Mouse (Mus musculus) brain, embryonic 14.5 days (tissue): ENCODE results near the gene Apba1. TPM values are rescaled to one million over a fixed set of nuclear protein-coding genes. Genes with fewer than 3 reads are reported as not detected.

Experiments used
- DNase-seq: peaks from one replicate; pipeline ENCODE4 v3.0.0-alpha.2; 2011; ENCODE audit warnings: low read depth
- CTCF ChIP-seq: fragments of 200-500 bp; IDR thresholded peaks from 2 replicates; pipeline ENCODE4 v1.5.1; 2012; ENCODE audit warnings: inconsistent platforms, mild to moderate bottlenecking, moderate library complexity, borderline replicate concordance; ENCODE audit not compliant: insufficient read depth, insufficient read length; ENCODE audit errors: extremely low read depth
- POLR2A ChIP-seq: fragments of 200-500 bp; IDR thresholded peaks from 2 replicates; pipeline ENCODE4 v1.6.1; 2012; ENCODE audit warnings: mild to moderate bottlenecking, inconsistent platforms, borderline replicate concordance; ENCODE audit not compliant: poor library complexity, insufficient read depth, insufficient read length, severe bottlenecking; ENCODE audit errors: extremely low read depth
- polyA plus RNA-seq: library from polyadenylated mRNA; depleted of rRNA; stranded (reverse); fragments of >200 nt; gene quantifications from 2 replicates; pipeline ENCODE4 v1.2.3, GENCODE M21; 2012

Apba1 gene
- polyA plus RNA-seq, 1 experiment, result 53.4 TPM

DNA sequence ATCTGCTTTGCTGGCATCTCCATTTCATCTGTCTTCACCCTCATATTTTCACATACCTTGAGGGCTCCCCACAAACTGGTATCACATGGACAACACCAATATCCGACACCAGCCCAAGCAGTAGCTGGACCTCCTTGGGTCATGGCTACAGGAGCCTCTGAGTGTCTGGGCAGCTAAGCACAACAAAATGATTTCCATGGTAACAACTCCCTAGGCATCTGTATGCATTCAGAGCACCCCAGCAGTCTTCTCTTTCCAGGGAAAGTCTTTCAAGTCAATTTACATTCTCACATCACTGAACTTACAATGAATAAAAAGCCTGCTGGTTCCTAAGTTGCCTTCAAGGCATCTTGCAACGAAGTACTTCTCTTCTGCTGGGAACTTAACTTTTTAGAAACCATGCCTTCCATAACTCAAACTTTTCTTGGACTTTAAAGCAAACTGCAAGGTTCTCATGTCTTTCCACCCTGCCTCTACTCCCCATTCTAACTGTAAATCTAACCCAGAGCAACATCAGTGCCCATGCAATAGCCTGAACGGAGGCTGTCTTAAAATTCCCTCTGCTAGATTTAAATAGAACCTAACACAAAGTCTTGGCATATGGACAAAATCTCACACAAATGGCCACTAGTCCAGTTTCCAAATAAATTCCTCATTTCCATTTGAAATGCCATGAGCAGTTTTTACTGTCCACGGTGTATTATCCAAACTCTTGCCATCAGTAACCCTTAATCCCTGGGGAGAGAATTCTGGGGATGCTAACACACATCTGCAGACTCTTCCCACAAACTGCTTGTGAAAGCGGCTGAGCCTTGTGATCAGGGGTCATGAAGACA lies 160.9 kb downstream of the Apba1 start:
- peak; percentile 75 for DNase-seq

DNA sequence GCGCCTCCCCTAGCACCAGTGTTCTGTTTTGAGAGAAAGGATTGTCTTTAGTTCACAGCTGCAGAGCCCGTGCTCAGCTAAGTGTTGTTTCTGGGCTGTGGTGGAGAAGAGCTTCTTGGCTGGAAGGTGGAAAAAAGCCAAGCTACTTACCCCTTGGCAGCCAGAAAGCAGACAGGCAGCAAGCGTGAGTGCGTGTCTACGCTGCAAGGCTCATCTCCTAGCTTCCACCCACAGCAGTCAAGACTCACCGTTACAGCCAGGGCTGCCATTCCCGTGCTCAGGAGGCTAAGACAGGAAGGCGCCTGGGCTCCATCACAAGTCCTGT lies 161.5 kb downstream of the Apba1 start:
- no peak for DNase-seq

More for the DNA sequence above, 160.9 kb downstream of the Apba1 start:
- TF ChIP-seq POLR2A (no peak), CTCF (no peak)

DNA sequence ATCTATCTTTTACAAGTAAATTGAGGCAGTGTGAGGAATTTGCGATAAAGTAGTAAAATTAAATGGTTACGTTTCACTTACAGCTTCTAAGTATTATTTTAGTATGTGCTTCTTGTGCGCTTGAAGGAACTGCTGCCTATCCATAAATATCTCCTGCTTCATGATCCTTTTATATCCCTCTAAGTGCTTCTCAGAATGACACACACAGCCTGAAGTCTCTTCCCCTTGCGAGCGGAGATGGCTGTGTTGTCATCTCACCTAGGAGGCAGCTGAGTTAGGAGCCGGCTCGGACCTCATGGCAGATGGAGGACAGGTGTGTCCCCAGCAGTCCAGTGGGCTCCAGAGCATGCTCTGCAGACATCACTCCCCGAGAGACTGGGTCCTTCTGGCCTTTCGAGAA lies 163.9 kb downstream of the Apba1 start:
- no peak for TF ChIP-seq POLR2A
- TF ChIP-seq CTCF, result no peak
- no peak for DNase-seq

More for the DNA sequence above, 161.5 kb downstream of the Apba1 start:
- TF ChIP-seq POLR2A (no peak), CTCF (no peak)

DNA sequence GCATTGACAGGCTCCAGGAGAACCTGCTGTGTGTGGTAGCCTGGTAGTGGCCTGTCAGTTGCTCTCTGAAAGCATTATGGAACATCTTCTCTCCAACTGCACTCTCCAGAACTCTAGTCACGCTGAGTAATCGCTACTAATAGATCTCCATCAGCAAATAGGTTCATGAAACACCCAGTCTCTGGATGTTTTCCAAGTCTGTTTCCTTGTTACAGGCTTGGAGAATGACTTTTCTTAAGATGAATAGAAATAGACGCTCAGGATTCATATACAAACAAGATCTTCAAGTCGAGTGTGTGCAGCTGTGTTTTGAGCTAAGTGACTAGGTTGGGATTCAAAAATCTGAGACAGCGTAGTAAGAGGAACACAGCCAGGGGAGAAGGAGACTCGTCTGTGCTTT lies 165.4 kb downstream of the Apba1 start:
- DNase-seq, result peak; percentile 37
- no peak for TF ChIP-seq POLR2A
- TF ChIP-seq CTCF, result no peak

DNA sequence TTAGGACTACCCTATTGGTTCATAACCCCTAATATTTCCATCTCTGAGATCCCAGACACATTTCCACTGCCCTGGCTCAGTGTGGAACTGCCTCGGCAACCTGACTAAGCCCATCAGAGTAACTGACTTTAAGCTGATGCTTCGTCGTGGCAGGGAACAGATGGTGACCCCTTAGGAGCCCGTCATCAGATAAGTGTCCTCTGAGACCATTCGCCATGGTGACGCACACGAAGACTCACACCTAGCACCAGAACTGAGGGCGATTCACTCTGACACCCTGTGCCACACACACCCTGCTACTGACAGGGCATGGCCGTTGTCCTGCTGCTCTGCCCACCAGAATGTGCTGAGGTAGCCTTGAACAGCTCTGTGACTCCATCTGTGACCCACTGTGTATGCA lies 166.1 kb downstream of the Apba1 start:
- no peak for TF ChIP-seq CTCF
- TF ChIP-seq POLR2A, result no peak
- no peak for DNase-seq

DNA sequence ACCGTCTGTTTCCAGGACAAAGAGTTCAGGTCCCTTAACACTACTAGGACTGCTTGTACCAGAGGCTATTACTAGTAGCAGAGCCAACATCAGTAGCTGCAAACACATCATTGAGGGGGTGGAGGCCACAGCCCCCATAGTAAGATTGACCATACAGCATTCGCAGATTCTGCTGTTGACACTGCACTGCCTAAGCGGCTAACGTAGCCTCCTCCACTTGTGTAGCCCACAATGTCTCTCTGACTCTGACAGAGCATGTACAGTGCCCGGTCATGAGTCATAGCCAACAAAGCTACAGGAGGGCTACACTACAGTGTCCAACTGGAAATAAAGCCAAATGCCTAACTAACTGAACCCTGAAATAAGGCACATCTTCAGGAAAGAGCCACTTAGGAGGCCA lies 166.9 kb downstream of the Apba1 start:
- no peak for TF ChIP-seq POLR2A
- DNase-seq, result no peak

DNA sequence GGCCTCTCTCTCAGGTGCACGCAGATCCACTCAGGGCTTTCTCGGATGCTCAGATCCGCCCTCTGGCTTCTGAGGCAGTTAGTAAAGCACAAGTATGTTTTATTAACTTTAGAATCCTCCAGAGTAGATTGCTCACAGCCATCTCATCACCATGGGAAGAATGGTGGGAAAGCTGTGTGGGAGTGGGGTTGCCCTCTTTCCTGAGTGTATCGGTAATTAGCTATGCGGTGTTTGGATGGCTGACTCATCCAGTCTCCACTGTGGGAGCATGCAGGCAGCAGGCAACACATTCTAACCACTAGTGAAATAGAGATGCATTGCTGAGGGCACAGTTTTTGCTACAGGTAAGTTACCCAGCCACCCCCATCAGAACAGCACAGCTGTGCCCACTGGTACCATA lies 172.1 kb downstream of the Apba1 start:
- DNase-seq, result no peak
- no peak for TF ChIP-seq CTCF

DNA sequence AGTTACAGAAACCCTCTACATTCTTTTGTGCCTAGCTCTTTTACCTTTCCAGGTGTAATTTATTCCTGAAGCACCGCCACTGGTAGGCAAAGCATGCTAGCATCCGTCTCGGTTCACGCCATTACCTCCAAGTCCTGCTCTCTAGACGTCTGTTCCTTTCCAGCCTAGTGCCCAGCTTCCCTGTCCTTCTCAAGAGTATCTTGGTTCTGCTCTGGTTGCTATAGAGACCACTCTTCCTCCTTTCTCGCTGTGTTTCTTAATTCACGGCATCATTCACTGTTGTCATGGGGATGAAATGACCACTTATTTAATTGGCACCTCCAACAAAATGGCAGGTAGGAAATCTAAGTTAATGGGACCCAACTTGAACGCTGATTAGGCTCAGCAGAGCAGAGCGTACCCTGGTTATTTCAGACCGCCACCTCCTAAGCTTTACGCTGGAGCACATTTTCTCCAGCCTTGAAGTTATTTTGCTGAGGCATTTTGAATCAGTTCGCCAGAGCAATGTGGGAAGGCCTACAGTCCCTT lies 182.8 kb downstream of the Apba1 start:
- TF ChIP-seq CTCF, result no peak
- TF ChIP-seq POLR2A, result no peak
- peak; percentile 74 for DNase-seq

DNA sequence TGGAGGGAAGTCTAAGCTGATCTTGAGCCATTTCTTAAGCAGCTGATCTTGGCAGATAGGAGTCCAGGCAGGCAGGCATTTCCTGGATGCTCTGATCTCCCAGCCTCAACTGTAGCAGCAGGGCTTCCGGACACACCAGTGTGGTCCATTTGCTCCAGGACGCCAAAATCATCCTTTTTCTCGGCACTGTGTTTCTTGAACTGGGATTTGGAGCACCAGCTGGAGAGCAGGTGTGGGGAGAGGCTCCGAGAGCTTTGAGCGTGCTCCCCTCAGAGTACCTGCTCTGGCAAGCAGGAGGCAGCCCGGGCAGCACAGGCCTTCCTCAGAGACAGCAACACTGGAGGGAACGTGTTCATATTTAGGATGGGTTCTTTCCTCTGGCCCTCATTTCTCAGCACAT lies 184.2 kb downstream of the Apba1 start:
- DNase-seq, result no peak

DNA sequence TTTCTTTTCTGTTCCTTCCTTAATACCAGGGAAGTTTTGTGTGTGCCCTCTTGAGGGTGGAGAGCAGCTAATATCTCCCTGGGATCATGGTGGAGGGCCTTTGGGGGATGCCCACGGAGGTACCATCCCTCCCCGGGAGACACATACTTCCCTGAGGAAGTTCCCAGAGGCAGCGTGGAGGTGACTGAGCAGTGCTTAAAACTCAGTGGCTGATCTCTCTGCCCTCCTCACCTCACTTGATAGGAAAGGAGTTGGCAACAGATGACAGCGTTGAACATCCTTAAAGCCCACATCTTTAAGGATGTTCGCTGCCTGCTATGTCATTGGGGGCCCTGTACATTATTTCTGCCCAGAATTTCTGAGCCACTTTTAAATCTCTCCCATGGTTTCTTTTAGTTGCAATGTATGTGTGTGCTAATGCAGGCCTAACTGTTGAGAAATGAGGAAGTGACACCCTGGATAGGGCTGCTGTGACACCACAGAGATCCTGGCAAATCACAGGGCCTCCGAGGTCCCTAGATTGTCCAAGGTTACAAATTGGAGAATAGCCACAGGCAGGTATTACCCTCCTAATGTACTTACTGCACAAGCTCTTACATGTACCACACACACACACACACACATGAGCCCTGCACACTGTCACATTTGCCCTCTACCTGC lies 187.5 kb downstream of the Apba1 start:
- no peak for DNase-seq
- TF ChIP-seq POLR2A, result no peak
- no peak for TF ChIP-seq CTCF

More for the DNA sequence above, 184.2 kb downstream of the Apba1 start:
- TF ChIP-seq POLR2A (no peak), CTCF (no peak)

DNA sequence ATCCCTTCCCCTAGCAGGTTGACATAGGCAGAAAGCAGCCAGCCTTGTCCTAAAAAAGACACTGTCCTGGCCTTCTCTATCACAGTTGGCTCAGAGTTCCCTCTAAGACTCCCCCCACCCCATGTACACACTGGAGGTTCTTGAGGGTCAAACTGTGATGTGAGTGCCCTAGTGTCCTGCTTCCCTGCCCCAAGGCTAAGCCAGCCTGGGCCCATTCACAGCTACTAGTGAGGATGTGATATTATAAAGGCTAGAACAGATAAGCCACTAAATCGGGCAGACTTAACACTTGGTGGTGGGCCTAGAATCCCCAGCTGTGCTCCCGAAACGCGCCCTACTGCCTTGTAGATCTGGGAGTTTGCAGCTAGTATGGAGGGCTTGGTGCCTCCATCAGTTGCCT lies 188.1 kb downstream of the Apba1 start:
- no peak for DNase-seq
- no peak for TF ChIP-seq CTCF
- no peak for TF ChIP-seq POLR2A

DNA sequence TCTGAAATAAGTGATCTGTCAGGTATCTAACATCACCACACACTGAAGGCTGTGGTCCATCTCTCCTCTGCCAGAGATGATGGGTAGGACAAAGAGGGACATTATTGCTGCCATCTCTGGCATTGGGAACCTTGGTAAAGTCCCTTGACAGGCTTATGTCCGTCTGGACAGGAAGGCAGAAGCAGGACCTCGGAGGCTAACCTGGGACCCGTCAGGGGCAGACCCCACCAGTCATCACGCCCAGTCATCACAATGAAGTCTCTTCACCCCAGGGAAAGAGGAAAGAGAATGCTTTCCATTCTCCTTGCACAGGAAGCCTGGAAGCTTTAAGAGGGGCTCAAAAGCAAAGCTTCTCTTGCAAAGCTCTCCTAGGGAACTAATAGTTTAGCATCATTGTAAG lies 189.2 kb downstream of the Apba1 start:
- DNase-seq, result no peak
- TF ChIP-seq CTCF (no peak), POLR2A (no peak)
